Mouse (Mus musculus): ENCODE data around the gene Raet1e.
"Not testable (repeated sequence)": the region's sequence is repeated elsewhere in the genome, so short reads cannot be mapped to it uniquely, and the experiment has no call there.

Raet1e gene

DNA sequence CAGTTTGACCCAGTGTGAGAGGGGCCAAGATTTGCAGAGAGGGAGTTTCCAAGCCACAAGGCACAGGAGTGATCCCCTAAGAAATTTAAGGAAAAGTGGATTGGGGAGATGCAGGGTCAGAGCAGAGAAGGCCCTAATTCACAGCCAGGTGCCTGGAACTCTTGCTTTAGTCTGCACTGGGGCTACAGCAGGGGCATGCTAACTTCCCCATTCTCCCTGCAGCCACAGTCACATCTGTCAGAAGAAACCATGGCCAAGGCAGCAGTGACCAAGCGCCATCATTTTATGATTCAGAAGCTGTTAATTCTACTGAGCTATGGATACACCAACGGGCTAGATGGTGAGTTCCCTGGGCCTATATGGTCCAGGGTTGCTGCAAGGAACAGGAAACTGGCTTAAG lies 204.1 kb downstream of the Raet1e start:
- not testable (repeated sequence) for DNase-seq

DNA sequence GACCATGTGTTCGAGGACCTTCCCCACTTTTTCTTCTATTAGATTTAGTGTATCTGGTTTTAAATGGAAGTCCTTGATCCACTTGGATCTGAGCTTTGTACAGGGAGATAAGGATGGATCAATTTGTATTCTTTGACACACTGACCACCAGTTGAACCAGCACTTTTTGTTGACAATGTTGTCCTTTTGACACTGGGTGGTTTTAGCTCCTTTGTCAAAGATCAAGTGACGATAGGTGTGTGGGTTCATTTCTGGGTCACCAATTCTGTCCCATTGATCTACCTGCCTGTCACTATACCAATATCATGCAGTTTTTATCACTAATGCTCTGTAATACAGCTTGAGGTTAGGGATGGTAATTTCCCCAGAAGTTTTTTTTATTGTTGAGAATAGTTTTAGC lies 206.5 kb downstream of the Raet1e start:
- DNase-seq, result not testable (repeated sequence)

DNA sequence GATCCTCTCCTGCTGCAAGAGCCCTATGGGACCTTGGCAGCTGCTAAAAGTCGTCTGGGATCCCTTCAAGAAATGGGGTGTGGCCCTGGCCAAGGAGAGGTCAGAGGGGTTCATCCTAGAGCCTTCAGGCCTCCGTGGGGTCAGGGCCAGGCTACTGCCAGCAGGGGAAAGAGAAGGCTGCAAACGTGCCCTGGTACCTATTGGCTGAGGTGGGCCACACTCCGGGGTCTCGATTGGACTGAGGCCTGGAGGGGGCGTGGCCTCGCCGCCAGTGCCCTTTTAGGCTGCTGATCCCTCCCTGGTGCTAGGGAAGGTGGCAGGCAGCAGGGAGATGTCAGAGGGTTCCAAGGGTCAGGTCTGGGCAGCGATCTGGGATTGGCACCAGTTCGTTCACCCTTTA lies 222.9 kb downstream of the Raet1e start:
- not testable (repeated sequence) for DNase-seq

DNA sequence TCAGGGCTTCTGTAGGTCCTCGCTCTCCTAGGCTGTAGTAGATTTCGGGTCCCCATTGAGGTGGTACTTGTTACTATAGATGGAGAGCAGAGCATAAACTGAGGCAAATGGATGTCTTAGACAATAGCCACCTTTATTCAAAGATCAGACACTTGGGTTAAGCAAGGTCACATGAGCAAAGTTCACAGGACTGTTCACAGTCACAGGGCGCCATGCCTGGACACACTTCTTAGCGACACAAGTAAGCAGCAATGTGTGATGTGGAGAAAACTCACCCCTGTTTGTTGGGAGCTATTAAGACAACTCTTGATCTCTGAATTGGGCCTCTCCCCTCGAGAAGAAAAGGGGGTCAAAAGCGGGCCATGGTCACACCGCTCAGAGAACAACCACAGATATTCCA lies 231.8 kb downstream of the Raet1e start:
- DNase-seq, result not testable (repeated sequence)

DNA sequence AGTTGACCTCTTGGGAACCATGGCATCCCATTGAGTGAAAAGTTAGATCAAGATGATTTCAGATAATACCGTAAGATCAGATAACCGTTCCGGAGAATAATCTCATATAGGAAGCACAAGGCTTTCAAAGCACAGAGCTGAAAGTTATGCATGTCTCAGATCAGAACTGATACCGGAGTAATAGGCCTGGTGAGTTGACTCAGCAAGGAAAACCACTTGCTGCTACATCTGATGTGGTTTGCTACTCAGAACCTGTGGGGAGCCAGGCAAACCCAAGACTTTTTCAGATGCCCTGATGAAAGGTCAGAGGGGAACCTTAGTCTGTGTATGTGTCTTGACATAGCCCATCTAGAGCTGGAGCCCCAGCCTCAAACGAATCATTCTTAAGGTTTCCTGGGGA lies 233.2 kb downstream of the Raet1e start:
- not testable (repeated sequence) for DNase-seq

DNA sequence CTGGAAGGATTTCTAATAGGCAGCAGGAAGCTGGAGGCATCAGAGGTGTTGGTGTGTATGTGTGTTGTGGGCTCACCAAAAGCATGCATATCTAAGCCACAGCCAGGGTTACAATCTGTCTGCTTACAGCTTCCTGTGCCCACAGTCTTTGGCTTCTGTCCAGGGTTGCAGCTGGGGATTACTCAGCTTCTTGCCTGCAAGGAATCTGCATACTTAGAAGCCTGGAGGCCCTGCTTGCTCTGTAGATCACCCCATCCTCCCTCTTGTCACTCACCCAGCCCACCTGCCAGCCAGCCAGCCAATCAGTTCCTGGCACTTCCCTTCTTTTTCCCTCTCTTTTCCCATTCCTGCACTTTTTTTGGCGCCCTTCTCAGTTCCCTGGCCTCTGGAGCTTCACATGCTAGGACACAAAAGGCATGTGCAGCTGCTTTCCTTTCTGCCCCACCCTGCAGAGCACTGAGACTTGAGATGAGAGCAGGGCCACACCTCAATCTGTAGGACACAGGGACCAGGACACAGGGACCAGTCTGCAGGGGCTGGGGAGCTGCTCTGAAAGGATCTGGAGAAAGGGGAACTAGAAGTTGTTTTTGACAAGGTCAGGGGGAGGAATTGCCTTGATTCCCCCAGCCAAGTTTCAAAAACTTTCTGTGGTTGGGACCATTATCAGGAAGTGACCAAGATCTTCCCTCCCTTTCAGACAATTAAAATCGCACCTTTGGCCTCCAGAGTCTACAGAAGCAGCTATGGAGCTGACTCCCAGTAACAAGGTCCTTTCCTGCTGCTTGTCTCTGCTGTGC lies 234.9 kb downstream of the Raet1e start:
- not testable (repeated sequence) for DNase-seq

DNA sequence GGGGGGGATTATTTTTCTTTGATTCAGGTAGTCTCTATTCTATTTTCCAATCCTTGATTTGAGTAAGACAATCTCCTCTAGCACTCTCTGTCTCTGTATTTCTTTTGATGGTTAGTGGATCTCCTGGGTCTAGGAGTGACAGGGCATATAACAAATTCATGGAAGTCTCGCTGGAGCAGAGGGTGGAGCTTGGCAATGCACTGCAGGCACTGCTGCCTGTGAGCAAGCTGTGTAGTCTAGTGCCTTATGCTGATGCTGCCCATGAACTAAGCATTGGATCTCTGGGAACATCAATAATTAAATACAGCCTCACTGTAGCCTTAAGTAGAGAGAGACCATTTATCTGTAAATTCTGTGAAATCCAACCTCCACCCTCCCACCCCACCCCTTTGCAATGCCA lies 238.3 kb downstream of the Raet1e start:
- DNase-seq, result not testable (repeated sequence)

DNA sequence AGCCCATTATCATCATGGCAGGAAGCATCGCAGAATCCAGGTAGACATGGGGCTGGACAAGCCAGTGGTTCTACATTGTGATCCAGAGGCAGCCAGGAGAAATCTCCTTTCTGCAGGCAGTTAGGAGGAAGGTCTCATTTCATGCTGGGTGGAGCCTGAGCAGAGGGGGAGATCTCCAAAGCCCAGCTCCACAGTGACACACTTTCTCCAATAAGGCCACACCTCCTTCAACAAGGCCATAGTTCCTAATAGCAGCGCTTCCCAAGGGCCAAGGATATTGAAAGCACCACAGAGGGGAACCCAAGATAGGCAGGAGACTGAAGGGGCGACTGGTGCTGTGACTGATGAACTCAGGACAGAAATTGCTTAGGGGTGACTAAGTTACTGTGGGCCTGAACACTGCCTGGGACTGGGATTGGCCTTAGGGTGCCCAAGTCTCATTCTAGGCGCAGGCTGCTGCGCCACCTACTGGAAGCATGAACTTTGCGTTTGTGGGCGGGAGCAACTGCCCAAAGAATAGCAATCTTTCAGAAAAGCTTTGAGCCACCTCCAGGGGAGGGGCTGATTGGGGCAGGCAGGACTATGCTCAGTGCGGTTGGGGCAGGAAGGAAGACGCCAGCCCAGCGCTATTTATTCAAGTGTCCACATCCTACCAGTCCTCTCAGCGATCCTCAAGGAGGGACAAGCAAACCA lies 244.0 kb downstream of the Raet1e start:
- DNase-seq, result peak; percentile 66 to 71

DNA sequence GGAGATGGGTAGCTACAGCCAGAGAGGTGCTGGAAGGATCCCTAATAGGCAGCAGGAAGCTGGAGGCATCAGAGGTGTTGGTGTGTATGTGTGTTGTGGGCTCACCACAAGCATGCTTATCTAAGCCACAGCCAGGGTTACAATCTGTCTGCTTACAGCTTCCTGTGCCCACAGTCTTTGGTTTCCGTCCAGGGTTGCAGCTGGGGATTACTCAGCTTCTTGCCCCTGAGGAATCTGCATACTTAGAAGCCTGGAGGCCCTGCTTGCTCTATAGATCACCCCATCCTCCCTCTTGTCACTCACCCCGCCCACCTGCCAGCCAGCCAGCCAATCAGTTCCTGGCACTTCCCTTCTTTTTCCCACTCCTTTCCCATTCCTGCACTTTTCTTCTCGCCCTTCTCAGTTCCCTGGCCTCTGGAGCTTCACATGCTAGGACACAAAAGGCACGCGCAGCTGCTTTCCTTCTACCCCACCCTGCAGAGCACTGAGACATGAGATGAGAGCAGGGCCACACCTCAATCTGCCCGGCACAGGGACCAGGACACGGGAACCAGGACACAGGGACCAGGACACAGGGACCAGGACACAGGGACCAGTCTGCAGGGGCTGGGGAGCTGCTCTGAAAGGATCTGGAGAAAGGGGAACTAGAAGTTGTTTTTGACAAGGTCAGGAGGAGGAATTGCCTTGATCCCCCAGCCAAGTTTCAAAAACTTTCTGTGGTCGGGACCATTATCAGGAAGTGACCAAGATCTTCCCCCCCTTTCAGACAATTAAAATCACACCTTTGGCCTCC lies 255.5 kb downstream of the Raet1e start:
- DNase-seq, result peak; percentile 23 to 59

Measured in lung, postnatal 4 days (tissue).